Mouse (Mus musculus) heart, postnatal 10 days (tissue): Measurements from ENCODE around the gene Pde10a. TPM values are rescaled to one million over a fixed set of nuclear protein-coding genes. Genes with fewer than 3 reads are reported as not detected.

ENCODE experiments used
- DNase-seq, 2 experiments: peaks; one replicate each; pipeline ENCODE4 v3.0.0; 2021
- intact Hi-C: fragments of 180-260 bp; cut with DNase I; formaldehyde crosslinking; loops from one replicate; pipeline ENCODE4 v1.15.1; 2025
- total RNA-seq, 2 experiments: library from RNA; stranded (reverse); gene quantifications; 2 replicates each; pipeline ENCODE4 v1.2.3; 2021

The Pde10a gene
- total RNA-seq, 2 experiments from 2014 or later, result 5.0 to 7.7 TPM

DNA sequence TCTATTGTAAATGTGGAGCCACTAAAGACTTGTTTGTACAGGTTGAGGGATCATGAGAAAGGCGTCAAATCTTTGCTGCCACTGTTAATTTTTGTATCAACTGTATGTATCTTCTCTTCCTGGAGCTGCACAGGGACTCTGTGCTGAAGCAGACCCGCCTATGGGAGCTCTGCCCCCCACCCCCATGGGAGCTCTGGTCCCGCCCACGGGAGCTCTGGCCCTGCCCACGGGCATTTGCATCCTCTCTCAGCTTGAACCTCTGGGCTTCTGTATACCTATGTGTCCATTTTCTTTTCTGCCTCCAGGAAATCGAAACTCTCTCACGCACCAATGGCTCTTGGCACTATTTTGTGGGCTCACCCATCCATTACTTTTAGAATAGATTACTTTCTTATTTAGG is 203.5 kb downstream of the Pde10a start:
- intact Hi-C loops, result no loop called here
- DNase-seq, result no peak

DNA sequence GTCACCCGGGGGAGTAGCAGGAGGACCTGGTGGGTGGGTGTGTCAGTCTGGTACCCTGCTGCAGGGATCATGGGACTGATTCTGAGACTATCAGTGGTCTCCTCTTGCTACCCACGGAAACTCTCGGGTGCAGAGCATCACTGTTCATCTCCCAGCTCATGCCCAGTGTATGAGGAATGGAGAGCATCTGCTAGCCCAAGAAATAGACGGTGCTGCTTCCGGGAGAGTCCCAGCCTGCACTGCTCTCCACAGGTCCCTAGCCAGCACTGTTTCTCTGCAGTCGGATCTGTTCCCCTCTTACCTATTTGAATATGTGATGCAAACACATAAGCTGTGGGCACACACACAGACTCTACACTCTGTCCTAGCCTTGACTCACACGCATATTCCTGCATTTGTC is 204.6 kb downstream of the Pde10a start:
- intact Hi-C loops, result no loop called here
- DNase-seq, result no peak

DNA sequence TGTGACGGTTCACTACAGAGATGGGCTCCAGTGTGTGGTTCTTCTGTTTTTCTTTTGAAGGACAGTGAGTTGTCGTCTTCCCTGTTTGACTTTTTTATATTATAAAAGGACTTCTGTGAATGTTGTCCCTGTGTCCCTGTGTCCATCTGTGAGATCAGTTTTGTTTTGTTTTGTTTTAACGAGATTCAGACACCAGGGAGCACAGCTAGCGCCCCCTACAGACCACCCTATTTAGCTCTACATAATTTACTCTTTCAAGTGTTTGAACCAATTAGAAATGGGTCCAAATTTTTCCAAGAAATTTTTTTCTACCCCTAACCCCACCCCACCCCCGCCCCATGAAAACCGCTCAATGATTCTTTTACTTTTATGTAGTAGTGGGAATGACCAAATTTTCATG is 205.9 kb downstream of the Pde10a start:
- DNase-seq, result no peak
- intact Hi-C loops, result no loop called here

GRCm38 (mm10) chr17:8736259-8736658 is 211.1 kb downstream of the Pde10a start:
- DNase-seq, result no peak
- intact Hi-C loops, result no loop called here

GRCm38 (mm10) chr17:8742772-8743171 is 217.6 kb downstream of the Pde10a start:
- no peak for DNase-seq
- intact Hi-C loops, result no loop called here

GRCm38 (mm10) chr17:8745334-8745733 is 220.2 kb downstream of the Pde10a start:
- intact Hi-C loops, result loop anchor here (5.0 kb wide), 2 partner anchors 133 to 192 kb away; no protein-coding TSS in a partner anchor
- DNase-seq, result no peak

DNA sequence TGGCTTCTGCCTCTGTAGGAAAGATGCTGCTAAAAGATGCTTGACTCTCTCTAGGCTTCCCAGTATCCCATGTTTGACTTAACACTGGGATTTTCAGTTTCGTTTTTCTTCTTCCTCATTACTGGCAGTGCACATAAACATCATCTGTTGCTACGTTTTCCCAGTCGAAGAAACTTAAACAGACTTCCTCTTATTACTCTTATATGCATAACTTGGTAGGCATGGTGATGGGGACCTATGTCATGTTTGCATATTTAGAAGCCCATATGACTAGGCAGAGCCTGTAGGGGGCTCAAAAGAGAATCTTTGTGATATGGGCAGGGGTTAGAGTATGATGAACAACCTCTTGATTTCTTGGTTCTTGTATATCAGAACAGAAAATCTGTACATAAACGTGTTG is 224.3 kb downstream of the Pde10a start:
- no peak for DNase-seq
- intact Hi-C loops, result loop anchor here (5.0 kb wide), 2 partner anchors 137 to 188 kb away; no protein-coding TSS in a partner anchor

GRCm38 (mm10) chr17:8757576-8757975 is 232.4 kb downstream of the Pde10a start:
- intact Hi-C loops, result no loop called here
- DNase-seq, result no peak

DNA sequence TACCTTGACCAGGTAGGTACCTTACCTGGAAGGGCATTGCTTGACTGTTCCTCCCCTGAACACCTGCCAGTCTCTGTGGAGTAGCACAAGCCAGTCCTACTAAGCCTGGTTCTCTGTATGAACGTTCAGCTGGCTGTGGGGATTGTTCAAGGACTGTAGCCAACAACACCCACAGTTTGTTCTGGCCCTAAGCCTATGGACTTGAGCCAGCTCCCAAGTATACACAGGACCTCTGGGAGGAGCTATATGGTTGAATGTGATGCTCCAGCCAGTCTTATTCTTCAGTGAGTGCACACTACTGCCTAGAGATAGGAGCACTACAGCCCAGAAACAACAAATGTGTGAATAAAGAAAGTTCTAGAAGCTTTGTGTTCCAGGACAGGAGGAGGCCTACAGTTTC is 238.1 kb downstream of the Pde10a start:
- peak; percentile 27 to 38 for DNase-seq
- intact Hi-C loops, result no loop called here

DNA sequence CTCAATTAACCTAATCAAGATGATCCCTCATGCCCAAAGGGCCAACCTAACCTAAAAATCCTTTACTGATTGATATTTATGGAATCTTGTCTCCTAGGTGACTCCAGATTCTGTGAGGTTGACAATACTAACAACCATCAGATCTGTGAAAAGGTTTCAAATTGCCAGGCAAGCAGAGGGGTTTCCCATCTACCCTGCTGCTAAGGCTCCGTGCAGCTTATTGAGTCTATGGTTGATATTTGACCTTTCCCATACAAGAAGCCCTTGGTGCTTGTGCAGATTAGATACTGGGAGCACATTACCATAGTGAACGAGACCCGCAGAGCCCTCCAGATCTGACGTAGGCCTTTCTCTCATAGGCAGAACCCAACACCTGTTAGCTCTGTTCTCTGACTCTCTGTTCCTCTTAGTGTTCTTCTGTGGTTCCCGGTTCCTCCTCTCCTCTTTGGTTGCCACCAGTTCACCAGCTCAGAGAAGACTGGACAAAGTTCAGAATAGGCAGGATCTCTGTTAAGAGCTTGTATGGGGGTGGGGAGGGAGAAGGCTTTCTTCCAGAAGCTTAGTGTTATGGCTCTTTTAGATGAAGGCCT is 240.9 kb downstream of the Pde10a start:
- intact Hi-C loops, result no loop called here
- no peak for DNase-seq

DNA sequence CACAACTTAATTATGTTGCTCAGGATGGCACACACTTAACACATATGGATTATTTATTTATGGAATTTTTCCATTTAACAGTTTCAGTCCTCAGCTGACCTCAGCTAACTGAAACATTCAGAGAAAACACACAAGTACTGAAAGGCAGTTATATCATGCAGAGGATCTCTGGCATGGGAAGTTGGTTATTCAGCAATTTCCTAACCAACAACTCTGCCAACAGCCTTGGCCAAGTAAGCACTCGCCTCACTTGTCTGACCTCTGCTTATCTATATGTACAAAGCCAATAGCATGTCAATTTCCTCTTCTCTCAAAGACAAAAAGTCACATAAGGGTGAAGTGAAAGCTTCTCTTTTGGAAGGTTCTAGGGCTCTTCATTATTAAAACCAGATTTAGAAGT is 244.0 kb downstream of the Pde10a start:
- DNase-seq, result no peak
- intact Hi-C loops, result no loop called here

DNA sequence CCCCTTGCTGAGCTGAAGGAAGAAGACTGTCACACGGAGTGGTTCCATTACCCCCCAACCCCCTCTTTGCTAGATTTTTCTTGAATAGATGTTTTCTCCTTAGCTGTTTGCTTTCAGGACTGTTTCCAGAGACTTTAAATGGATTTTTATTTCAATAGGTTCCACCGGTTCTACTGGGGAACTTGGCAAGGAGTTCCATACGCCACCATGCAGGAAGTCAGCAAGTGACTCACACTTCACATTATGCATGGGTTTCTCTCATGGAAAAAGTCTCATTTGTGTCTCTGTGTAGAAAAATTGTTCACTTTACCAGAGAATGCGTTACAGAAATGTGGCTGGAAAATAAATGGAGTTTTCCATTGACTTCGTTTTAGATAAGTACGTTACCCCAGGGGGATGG is 248.2 kb downstream of the Pde10a start:
- intact Hi-C loops, result no loop called here
- no peak for DNase-seq

- no peak for DNase-seq
- intact Hi-C loops, result no loop called here
Observed at GRCm38 (mm10) chr17:8774301-8774700, 249.1 kb downstream of the Pde10a start.

DNA sequence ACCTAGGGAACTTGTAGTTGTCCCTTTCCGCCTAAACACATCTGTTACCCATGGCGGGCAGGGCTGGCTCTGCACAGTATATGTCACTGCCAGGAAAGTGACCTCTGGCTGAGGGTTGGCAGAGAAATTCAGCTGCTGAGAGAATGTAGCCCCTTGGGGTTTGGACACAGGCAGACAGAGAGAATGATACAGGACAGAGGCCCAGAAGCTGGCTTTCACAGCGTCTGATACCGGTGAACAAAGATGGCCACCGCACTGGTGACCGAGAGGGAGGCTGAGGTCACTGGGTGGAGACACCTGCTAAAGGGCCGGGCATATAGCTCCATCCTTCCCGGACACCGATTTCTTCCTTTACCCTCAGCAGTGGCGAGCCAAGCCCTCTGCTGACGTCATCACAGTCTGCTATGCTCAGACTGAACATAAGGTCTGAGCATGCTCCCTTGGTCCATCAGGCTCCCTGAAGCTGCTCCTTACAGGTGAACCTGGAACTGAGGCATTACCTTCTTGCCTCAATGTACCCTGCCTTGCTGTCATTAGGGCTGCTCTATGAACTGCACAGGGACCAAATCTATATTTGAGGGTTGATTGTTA is 250.5 kb downstream of the Pde10a start:
- intact Hi-C loops, result no loop called here

DNA sequence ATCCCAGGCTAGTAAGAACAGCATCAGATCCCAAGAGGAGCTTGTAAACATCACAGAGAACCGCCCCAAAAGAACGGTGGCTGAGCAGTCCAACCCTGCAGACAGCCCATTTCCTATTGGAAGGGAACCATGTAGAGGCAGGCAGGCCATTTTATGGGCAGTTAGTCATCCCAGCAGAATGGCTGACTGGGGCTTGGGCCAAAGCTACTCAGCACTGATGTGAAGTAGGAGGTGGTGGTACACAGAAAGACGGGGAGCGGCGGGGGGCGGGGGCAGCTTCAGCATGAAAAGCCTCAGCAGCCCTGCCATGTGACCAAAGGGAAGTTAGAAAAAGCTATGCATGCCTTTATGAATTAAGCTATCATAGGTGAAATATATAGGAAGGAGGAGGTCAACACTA is 252.5 kb downstream of the Pde10a start:
- no peak for DNase-seq
- intact Hi-C loops, result no loop called here

More for the DNA sequence above, 250.5 kb downstream of the Pde10a start:
- DNase-seq, result no peak

DNA sequence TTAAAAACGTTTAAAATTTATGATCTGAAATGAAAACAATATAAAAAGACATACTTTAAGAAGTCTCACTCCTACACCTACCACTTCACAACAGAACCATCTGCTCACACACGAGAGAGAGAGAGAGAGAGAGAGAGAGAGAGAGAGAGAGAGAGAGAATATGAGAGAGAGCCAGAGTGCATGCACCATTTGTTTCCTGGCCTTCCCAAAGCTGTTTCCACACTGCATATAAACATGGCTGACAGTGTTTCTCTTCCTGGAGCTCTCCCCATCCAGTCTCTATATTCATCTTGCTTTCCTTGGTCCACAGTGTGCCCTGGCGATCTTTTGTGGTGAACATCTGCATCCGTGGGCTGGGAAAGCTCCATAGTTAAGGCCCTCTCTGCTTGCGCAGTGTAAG is 253.7 kb downstream of the Pde10a start:
- intact Hi-C loops, result no loop called here
- no peak for DNase-seq

DNA sequence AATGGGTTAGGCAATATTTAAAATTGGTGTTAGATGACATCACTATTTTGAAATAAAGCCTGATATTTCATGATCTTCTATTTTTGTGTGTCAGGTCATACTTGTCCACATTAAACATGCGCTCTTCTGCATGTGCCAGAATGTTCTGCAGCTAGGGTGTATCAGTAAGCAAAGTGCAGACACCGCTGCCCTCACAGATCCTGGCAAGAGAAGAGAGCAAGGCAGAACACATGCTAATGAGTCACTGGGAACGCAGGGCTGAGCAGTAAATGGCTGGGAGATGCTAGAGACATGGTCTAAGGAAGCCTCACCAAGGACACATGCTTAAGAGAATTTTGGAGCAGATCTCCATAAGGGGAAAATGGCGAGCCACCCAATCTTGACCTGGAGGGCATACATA is 255.3 kb downstream of the Pde10a start:
- DNase-seq, result no peak
- intact Hi-C loops, result no loop called here

DNA sequence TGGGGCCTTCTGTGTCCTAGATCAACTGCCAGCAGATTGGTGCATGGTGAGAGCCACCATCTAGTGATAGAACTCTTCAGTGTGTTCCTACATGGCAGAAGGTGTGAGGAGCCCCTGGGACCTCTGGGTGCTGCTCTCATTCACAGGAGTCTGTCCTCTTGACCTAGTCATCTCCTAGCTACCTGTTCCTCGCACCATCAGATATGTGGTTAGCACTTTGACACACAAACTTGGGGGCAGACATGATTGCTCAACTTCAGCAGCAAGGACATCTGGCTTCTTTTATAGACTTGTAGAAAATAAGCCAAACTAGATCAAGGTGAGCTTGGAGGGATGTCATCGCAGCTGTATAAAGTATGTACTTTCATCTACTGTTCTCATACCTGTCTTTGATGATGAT is 255.9 kb downstream of the Pde10a start:
- no peak for DNase-seq
- intact Hi-C loops, result no loop called here

DNA sequence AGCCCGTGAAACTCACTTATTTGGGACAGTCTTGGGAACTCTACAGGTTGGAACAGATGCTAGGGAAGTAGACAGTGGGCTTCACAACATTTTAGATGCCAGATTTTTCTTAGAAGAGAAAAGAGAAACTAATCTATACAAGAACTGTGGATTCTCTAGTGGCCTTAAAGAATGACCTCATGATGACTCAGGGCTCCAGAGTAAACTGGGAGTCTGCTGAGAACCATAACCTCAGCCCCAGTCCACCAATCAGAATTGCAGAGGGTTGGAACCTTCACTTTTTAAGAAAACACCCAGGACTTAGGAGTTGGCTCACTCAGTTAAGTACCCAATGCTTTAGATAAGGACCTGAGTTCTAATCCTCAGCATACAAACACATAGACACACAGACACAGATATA is 256.4 kb downstream of the Pde10a start:
- no peak for DNase-seq
- intact Hi-C loops, result no loop called here

GRCm38 (mm10) chr17:8785908-8786307 is 260.7 kb downstream of the Pde10a start:
- intact Hi-C loops, result no loop called here
- no peak for DNase-seq

GRCm38 (mm10) chr17:8786484-8786883 is 261.3 kb downstream of the Pde10a start:
- no peak for DNase-seq
- intact Hi-C loops, result no loop called here

DNA sequence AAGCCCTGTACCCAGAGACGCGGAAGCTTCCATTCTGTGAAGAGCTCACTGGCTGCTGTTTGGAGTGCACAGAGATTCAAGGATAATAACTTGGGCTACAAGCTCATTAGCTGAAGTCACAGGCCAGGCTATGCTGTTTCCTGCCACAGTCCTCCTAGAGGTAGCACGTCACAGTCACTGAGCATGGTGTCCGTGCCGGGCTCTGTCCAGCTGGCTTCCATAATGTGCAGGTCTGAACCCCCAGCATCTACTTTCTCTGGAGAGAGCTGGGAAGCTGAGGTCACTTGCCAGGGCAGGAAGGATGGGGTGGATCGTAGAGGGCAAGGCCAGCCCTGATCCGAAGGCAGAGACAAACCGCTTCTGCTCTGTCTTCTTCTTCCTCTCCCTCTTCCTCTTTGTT is 262.6 kb downstream of the Pde10a start:
- no peak for DNase-seq
- intact Hi-C loops, result no loop called here

DNA sequence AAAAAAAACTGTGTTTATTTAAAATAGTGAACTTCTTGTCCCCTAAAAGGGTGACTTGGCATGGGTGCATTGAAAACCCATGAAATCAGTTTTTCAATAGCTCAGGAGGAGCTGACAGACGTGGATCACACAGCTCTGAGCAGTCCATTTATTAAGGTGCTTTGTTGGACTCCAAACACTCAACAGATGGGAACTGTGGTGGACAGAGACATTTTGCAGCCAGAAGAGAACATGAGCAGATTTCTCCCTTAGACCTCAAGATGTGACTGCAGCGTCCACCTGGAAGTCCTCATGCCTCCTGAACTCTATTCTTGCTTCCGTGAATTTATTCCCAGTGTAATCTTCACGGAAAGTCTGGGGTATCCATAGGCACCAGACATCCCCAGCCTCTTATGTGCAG is 266.4 kb downstream of the Pde10a start:
- no peak for DNase-seq
- intact Hi-C loops, result no loop called here
